Mouse (Mus musculus): Measurements from ENCODE around the gene Mylk2. TPM values are rescaled to one million over a fixed set of nuclear protein-coding genes. Genes with fewer than 3 reads are reported as not detected.

Mylk2 gene
- not detected in 2 replicates for polyA plus RNA-seq (2014; fragmentation: Nextera tagmentation; extraction: Ambion mirVana)

GRCm38 (mm10) chr2:152911031-152911430 is at the start of gene Mylk2:
Gene Mylk2, plus strand, starts transcription at chr2:152911352.
- WGBS = 17% methylated on average over 12 of the region's 12 CpGs
- Histone ChIP-seq H3K36me3 (ENCODE audit: control insufficient read depth, insufficient read depth, low read length) (no peaks in the 10 kb centered on the region), H3K9me3 (ENCODE audit: control insufficient read depth, low read length) (no peaks in the 10 kb centered on the region), H3K9ac (ENCODE audit: low read depth, low read length) (no peak within 1 kb of the TSS), H3K4me3 (ENCODE audit: low read depth, low read length) (no peak within 1 kb of the TSS), H3K27ac (ENCODE audit: low read depth, low read length) (no peak within 1 kb of the TSS), H3K4me1 (replicated peaks; ENCODE audit: control insufficient read depth, insufficient read depth, low read length) (peaks cover 6% of the 10 kb centered on the region; the same call in 1 of the 2 replicates), H3K27me3 (ENCODE audit: control insufficient read depth, insufficient read depth, low read length) (peaks cover 15% of the 10 kb centered on the region), H3K4me2 (replicated peaks; ENCODE audit: low read depth, low read length) (no peak within 1 kb of the TSS)
- ATAC-seq (ENCODE audit: low FRiP score) = no peak
- no peak for DNase-seq (ENCODE audit: low spot score)

GRCm38 (mm10) chr2:152861891-152862290 is 49.3 kb upstream of the Mylk2 start:
- ATAC-seq (ENCODE audit: low FRiP score) (no peak), DNase-seq (ENCODE audit: low spot score) (no peak)
- Histone ChIP-seq H3K27me3 (ENCODE audit: control insufficient read depth, insufficient read depth, low read length) (no peaks in the 10 kb centered on the region), H3K4me2 (replicated peaks; ENCODE audit: low read depth, low read length) (no peak overlapping the region), H3K9ac (ENCODE audit: low read depth, low read length) (no peak overlapping the region), H3K9me3 (ENCODE audit: control insufficient read depth, low read length) (no peaks in the 10 kb centered on the region), H3K4me3 (ENCODE audit: low read depth, low read length) (no peak overlapping the region), H3K27ac (ENCODE audit: low read depth, low read length) (no peak overlapping the region), H3K4me1 (replicated peaks; ENCODE audit: control insufficient read depth, insufficient read depth, low read length) (no peaks in the 10 kb centered on the region), H3K36me3 (ENCODE audit: control insufficient read depth, insufficient read depth, low read length) (no peaks in the 10 kb centered on the region)
- 84% methylated on average over 1 of the region's 1 CpGs for WGBS

- no peaks in the 10 kb centered on the region for H3K4me1 ChIP-seq (replicated peaks; ENCODE audit: control insufficient read depth, insufficient read depth, low read length)
- no peak overlapping the region for H3K4me3 ChIP-seq (ENCODE audit: low read depth, low read length)
- no peak overlapping the region for H3K4me2 ChIP-seq (replicated peaks; ENCODE audit: low read depth, low read length)
- H3K27ac ChIP-seq (ENCODE audit: low read depth, low read length) = no peak overlapping the region
- no peaks in the 10 kb centered on the region for H3K27me3 ChIP-seq (ENCODE audit: control insufficient read depth, insufficient read depth, low read length)
- DNase-seq (ENCODE audit: low spot score) (no peak), ATAC-seq (ENCODE audit: low FRiP score) (no peak)
- H3K9ac ChIP-seq (ENCODE audit: low read depth, low read length) = no peak overlapping the region
- no peaks in the 10 kb centered on the region for H3K9me3 ChIP-seq (ENCODE audit: control insufficient read depth, low read length)
- WGBS = 84% methylated on average over 3 of the region's 3 CpGs
- 0 out of 2 replicates have a peak, but pooled peaks cover 2% of the 10 kb centered on the region for H3K36me3 ChIP-seq (ENCODE audit: control insufficient read depth, insufficient read depth, low read length)
Observed at GRCm38 (mm10) chr2:152862638-152863037, 48.5 kb upstream of the Mylk2 start.

- H3K4me1 ChIP-seq (replicated peaks; ENCODE audit: control insufficient read depth, insufficient read depth, low read length) = no peaks in the 10 kb centered on the region
- 96% methylated on average over 6 of the region's 6 CpGs for WGBS
- ATAC-seq (ENCODE audit: low FRiP score) = no peak
- no peak overlapping the region for H3K4me3 ChIP-seq (ENCODE audit: low read depth, low read length)
- H3K4me2 ChIP-seq (replicated peaks; ENCODE audit: low read depth, low read length) = no peak overlapping the region
- H3K9me3 ChIP-seq (ENCODE audit: control insufficient read depth, low read length) = no peaks in the 10 kb centered on the region
- 0 out of 2 replicates have a peak, but pooled peaks cover 2% of the 10 kb centered on the region for H3K36me3 ChIP-seq (ENCODE audit: control insufficient read depth, insufficient read depth, low read length)
- H3K9ac ChIP-seq (ENCODE audit: low read depth, low read length) = no peak overlapping the region
- no peaks in the 10 kb centered on the region for H3K27me3 ChIP-seq (ENCODE audit: control insufficient read depth, insufficient read depth, low read length)
- no peak for DNase-seq (ENCODE audit: low spot score)
- H3K27ac ChIP-seq (ENCODE audit: low read depth, low read length) = no peak overlapping the region
Observed at GRCm38 (mm10) chr2:152863346-152863745, 47.8 kb upstream of the Mylk2 start.

GRCm38 (mm10) chr2:152878239-152878638 is 32.9 kb upstream of the Mylk2 start:
- Histone ChIP-seq H3K9ac (ENCODE audit: low read depth, low read length) (no peak overlapping the region), H3K4me1 (replicated peaks; ENCODE audit: control insufficient read depth, insufficient read depth, low read length) (no peaks in the 10 kb centered on the region), H3K4me2 (replicated peaks; ENCODE audit: low read depth, low read length) (no peak overlapping the region), H3K9me3 (ENCODE audit: control insufficient read depth, low read length) (no peaks in the 10 kb centered on the region), H3K36me3 (ENCODE audit: control insufficient read depth, insufficient read depth, low read length) (peaks cover 5% of the 10 kb centered on the region; the same call in 1 of the 2 replicates), H3K27me3 (ENCODE audit: control insufficient read depth, insufficient read depth, low read length) (no peaks in the 10 kb centered on the region), H3K4me3 (ENCODE audit: low read depth, low read length) (no peak overlapping the region), H3K27ac (ENCODE audit: low read depth, low read length) (no peak overlapping the region)
- ATAC-seq (ENCODE audit: low FRiP score) = no peak
- no peak for DNase-seq (ENCODE audit: low spot score)
- 92% methylated on average over 3 of the region's 3 CpGs for WGBS

- Histone ChIP-seq H3K27me3 (ENCODE audit: control insufficient read depth, insufficient read depth, low read length) (no peaks in the 10 kb centered on the region), H3K9me3 (ENCODE audit: control insufficient read depth, low read length) (no peaks in the 10 kb centered on the region), H3K27ac (ENCODE audit: low read depth, low read length) (no peak overlapping the region), H3K4me3 (ENCODE audit: low read depth, low read length) (no peak overlapping the region), H3K9ac (ENCODE audit: low read depth, low read length) (no peak overlapping the region), H3K4me2 (replicated peaks; ENCODE audit: low read depth, low read length) (no peak overlapping the region), H3K36me3 (ENCODE audit: control insufficient read depth, insufficient read depth, low read length) (peaks cover 5% of the 10 kb centered on the region; the same call in 1 of the 2 replicates), H3K4me1 (replicated peaks; ENCODE audit: control insufficient read depth, insufficient read depth, low read length) (no peaks in the 10 kb centered on the region)
- no peak for DNase-seq (ENCODE audit: low spot score)
- whole genome bisulfite sequencing = 93% methylated on average over 13 of the region's 13 CpGs
- no peak for ATAC-seq (ENCODE audit: low FRiP score)
Observed at GRCm38 (mm10) chr2:152880898-152881297, 30.3 kb upstream of the Mylk2 start.

GRCm38 (mm10) chr2:152884101-152884645 is 27.0 kb upstream of the Mylk2 start:
- 94% methylated on average over 6 of the region's 6 CpGs for WGBS
- 0 out of 2 replicates have a peak, but pooled peaks cover 10% of the 10 kb centered on the region for H3K36me3 ChIP-seq (ENCODE audit: control insufficient read depth, insufficient read depth, low read length)
- DNase-seq (ENCODE audit: low spot score) = no peak
- H3K27ac ChIP-seq (ENCODE audit: low read depth, low read length) = no peak overlapping the region
- no peaks in the 10 kb centered on the region for H3K9me3 ChIP-seq (ENCODE audit: control insufficient read depth, low read length)
- H3K27me3 ChIP-seq (ENCODE audit: control insufficient read depth, insufficient read depth, low read length) = no peaks in the 10 kb centered on the region
- H3K9ac ChIP-seq (ENCODE audit: low read depth, low read length) = no peak overlapping the region
- no peak overlapping the region for H3K4me3 ChIP-seq (ENCODE audit: low read depth, low read length)
- ATAC-seq (ENCODE audit: low FRiP score) = no peak
- no peak overlapping the region for H3K4me2 ChIP-seq (replicated peaks; ENCODE audit: low read depth, low read length)
- no peaks in the 10 kb centered on the region for H3K4me1 ChIP-seq (replicated peaks; ENCODE audit: control insufficient read depth, insufficient read depth, low read length)

GRCm38 (mm10) chr2:152887230-152887629 is 23.9 kb upstream of the Mylk2 start:
- H3K36me3 ChIP-seq (ENCODE audit: control insufficient read depth, insufficient read depth, low read length) = peaks cover 21% of the 10 kb centered on the region; the same call in 1 of the 2 replicates
- no peak for DNase-seq (ENCODE audit: low spot score)
- WGBS = 88% methylated on average over 3 of the region's 3 CpGs

GRCm38 (mm10) chr2:152888774-152889173 is 22.4 kb upstream of the Mylk2 start:
- Histone ChIP-seq H3K4me1 (replicated peaks; ENCODE audit: control insufficient read depth, insufficient read depth, low read length) (no peaks in the 10 kb centered on the region), H3K36me3 (ENCODE audit: control insufficient read depth, insufficient read depth, low read length) (peaks cover 33% of the 10 kb centered on the region; the same call in 1 of the 2 replicates), H3K27me3 (ENCODE audit: control insufficient read depth, insufficient read depth, low read length) (no peaks in the 10 kb centered on the region), H3K9me3 (ENCODE audit: control insufficient read depth, low read length) (no peaks in the 10 kb centered on the region), H3K4me2 (replicated peaks; ENCODE audit: low read depth, low read length) (no peak overlapping the region), H3K9ac (ENCODE audit: low read depth, low read length) (no peak overlapping the region), H3K27ac (ENCODE audit: low read depth, low read length) (no peak overlapping the region), H3K4me3 (ENCODE audit: low read depth, low read length) (no peak overlapping the region)
- DNase-seq (ENCODE audit: low spot score) (no peak), ATAC-seq (ENCODE audit: low FRiP score) (no peak)
- WGBS = 93% methylated on average over 5 of the region's 5 CpGs

More at GRCm38 (mm10) chr2:152887230-152887629, 23.9 kb upstream of the Mylk2 start:
- no peak for ATAC-seq (ENCODE audit: low FRiP score)
- Histone ChIP-seq H3K27ac (ENCODE audit: low read depth, low read length) (no peak overlapping the region), H3K4me1 (replicated peaks; ENCODE audit: control insufficient read depth, insufficient read depth, low read length) (no peaks in the 10 kb centered on the region), H3K4me3 (ENCODE audit: low read depth, low read length) (no peak overlapping the region), H3K9ac (ENCODE audit: low read depth, low read length) (no peak overlapping the region), H3K4me2 (replicated peaks; ENCODE audit: low read depth, low read length) (no peak overlapping the region), H3K27me3 (ENCODE audit: control insufficient read depth, insufficient read depth, low read length) (no peaks in the 10 kb centered on the region), H3K9me3 (ENCODE audit: control insufficient read depth, low read length) (no peaks in the 10 kb centered on the region)
